Mouse (Mus musculus): Measurements from ENCODE around the gene Astn2.

DNA sequence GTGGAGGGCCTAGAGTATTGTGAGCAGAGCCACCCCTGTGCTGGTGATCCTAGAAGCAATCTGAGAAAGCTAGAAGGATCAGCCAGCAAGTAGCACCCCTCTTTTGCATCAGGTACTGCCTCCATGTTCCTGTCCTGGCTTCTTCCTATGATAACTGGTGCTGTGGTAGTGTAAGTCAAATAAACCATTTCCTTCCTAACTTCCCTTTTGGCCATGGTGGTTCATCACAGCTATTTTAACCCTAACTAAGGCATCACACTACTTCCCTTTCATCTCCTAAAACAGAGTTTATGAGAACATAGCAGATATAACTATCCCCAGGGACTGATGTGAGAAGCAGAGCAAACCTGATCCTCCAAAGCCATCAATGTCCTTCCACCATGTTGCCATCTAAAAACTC is 897.5 kb downstream of the Astn2 start:
- TF ChIP-seq CTCF (conservative IDR thresholded peaks at IDR 0.05; ENCODE audit: low read length): no peak
- TF ChIP-seq POU5F1 (IDR thresholded peaks at IDR 0.05; ENCODE audit: borderline replicate concordance, low read length): no peak
- no peak for TF ChIP-seq NANOG (IDR thresholded peaks at IDR 0.05; ENCODE audit: borderline replicate concordance, low read length)

Measured in E14TG2a.4 (cell line).